Mouse (Mus musculus) embryo, embryonic 10.5 days (tissue): Measurements from ENCODE around the gene Nod2.
A peak's percentile ranks its signal among the peaks of the same experiment; 100 is the strongest.

Source experiments
- DNase-seq: peaks from one replicate; pipeline ENCODE4 v3.0.0-alpha.2; 2015; ENCODE audit warnings: low spot score

Gene Nod2

DNA sequence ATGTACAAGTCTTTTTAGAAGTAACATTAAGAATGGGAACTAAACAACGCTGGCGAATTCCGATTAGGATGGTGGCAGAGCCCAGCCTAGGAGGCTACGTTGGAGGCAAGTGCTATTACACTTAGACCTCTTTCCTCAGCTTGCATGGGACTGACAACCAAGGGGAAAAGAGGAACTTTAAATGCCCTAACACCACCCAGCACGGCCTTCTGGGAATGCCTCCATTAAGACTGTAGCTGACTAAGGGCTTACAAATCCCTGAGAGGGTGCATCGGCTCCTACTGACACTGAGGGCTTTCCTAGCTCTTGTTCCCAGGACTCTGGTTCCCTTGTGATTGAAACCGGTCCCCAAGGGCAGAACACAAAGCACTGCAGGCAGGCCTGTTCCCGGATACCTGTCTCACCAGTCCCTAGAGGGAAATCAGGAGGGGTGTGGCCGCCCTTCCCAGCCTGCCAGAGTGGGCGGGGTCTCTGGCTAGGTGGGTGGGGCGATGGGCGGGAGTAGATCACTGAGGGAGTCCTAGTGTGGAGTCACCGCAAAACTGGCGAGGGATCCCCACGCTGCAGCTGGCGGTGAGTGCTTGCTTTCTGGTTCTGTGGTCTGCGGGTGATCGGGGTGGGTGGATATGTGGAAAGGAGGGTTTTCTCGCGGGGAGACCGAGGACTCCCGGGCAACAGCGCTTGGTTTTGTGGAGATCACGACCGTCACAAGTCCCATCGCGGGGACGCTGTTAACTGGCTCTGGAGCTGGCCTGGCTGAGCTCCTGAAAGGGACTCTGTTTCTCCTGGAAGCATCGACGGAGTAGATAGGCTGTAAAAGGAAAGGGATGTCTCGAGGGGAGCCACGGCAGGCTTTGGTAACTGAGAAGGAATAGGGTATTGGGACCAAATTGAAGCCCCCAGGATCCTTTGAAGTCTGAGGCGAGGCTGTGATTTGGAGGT lies at the start of gene Nod2:
Gene Nod2, plus strand, starts transcription at position 479 of the 942 bp plus-strand sequence.
- DNase-seq, result peak; percentile 80

DNA sequence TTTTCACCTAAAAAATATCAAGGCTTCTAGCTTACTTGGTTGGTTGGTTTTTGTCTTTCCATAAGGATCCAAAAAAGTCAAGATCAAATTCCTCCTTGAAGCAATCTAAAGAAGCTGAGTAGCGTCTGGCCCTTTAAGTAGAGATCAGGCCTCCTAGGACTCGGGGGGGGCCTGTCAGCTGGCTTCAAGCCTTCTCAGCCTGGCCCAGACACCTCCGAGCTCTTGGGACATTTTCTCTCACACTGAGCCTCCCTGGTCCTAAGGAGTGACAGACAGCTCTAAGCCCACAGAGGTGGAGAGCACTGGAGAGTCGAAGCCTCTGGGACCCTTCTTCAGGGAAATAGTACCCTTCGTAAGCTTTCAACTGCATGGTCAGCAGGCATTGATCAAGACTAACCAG lies 48.5 kb upstream of the Nod2 start:
- DNase-seq, result no peak

DNA sequence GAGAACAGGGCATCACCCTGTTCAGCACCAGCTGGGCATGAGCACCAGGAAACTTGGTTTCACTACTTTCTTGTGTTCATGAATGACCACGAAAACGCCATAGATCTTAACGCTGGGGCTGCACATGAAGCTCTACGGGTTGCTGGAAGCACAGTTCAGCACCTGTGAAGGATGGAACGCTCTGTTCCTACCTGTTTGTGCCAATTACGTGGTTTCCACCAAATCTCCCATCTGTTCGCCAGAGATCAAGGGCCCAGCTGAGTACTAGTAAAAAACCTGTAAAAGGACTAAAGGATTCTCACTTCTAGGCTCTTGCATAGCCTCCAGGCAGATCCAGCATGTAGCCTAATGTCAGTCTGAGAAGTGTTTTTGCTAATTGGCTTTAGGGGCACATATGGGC lies 47.6 kb upstream of the Nod2 start:
- DNase-seq, result no peak

GRCm38 (mm10) chr8:88603446-88603989 lies 43.6 kb upstream of the Nod2 start:
- DNase-seq, result peak; percentile 51

DNA sequence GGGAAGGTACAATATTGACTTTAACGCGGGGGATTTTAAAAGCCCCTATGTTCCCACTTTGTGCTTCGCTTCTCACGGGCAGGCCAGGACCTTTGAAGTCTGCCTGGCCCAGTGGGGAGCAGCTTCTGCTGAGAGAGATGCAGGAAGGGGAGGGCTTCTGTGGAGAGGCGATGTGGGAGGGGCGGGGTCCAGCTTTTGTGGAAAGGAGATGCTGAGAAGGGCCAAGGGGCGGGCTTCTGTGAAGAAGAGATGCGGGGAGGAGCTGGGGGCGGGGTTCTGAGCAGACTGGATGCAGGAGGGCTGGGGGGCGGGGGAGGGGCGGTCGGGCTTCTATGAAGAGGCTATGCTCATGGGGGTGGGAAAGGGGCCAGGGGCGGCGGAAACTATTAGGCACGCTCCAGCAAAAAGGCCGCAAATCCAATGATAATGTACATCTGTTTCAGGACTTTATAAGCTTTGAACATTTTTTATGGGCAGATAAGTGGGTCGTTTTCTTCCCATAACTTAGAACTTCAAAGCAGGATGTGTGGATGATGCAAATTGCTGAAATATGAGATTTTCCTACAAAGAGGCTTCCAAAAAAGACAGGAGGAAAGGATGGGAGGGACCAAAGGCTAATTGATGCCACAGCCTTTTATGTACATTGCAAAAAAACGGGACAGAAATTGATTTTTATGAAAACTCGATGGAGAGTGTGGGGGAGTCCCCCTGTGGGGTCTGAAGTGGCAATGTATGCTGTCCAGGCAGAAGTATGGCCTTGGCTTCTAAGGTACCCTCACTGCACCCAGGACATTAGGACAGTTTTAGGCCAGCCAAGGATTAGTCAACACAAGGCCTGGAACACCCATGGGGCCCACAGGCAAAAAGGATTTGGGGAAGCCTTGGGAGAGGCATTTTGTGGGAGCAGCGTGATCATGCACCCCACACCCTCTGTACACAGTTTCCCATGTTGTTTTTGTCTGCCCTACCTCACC lies 42.8 kb upstream of the Nod2 start:
- DNase-seq, result peak; percentile 98

DNA sequence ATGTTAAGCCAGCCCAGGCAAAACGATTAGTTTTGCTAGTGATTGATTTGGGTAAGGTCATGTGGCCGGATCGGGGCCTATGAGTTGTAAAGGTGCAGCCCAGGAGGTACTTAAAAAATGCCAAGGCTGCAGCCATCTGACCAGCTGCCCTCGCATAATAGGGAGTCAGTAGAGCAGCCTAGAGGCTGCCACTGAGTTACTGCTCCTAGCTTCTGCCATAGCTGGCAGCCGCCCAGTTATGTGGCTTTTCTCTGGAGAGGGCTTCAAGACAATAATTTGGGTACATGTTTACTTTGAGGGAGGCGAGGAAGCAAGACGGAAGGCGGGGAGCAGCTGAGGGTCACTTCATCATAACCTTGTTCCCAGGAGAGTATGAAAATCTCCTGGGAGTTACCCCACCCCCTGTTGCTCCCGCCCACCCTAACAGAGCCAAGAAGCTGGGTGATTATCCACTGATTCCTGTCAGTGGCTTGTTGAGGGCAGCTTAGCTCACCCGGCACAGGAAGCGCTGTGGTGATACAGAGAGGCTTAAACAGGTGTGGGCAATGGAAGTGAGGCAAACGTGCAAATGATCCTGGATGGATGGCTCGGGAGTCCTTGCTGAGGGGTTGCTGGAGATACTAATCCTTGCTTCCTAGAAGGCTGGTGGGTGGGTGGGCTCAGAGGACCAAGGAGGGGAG lies 41.6 kb upstream of the Nod2 start:
- DNase-seq, result peak; percentile 57

- DNase-seq, result no peak
Observed at GRCm38 (mm10) chr8:88609036-88609435, 38.1 kb upstream of the Nod2 start.

- DNase-seq, result no peak
Observed at GRCm38 (mm10) chr8:88610271-88610670, 36.8 kb upstream of the Nod2 start.

GRCm38 (mm10) chr8:88614981-88615380 lies 32.1 kb upstream of the Nod2 start:
- no peak for DNase-seq

DNA sequence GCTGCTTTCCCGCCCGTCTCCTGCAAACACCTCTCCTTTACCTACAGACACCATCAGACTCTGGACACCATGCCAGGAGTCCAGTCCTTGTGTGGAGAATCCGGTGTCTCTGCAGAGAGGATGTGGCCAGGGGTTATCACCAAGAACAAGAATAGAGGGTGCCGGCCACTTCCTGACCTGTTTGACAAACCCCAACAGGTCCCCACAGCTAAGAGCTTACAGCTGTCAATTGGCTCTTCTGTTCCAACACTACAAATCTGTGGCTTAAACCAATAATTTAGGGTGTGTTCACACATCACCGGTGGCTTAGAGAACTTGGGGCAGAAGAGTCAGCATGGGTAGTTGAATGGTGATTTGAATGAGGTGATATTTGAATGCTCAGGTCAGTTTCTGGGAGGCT lies 28.5 kb upstream of the Nod2 start:
- DNase-seq, result no peak

- DNase-seq, result no peak
Observed at GRCm38 (mm10) chr8:88619513-88619912, 27.6 kb upstream of the Nod2 start.

GRCm38 (mm10) chr8:88620931-88621330 lies 26.2 kb upstream of the Nod2 start:
- DNase-seq, result no peak

- DNase-seq, result peak; percentile 88
Observed at GRCm38 (mm10) chr8:88621408-88621807, 25.7 kb upstream of the Nod2 start.

GRCm38 (mm10) chr8:88623351-88623750 lies 23.8 kb upstream of the Nod2 start:
- DNase-seq, result no peak

- no peak for DNase-seq
Observed at GRCm38 (mm10) chr8:88624276-88624675, 22.8 kb upstream of the Nod2 start.

DNA sequence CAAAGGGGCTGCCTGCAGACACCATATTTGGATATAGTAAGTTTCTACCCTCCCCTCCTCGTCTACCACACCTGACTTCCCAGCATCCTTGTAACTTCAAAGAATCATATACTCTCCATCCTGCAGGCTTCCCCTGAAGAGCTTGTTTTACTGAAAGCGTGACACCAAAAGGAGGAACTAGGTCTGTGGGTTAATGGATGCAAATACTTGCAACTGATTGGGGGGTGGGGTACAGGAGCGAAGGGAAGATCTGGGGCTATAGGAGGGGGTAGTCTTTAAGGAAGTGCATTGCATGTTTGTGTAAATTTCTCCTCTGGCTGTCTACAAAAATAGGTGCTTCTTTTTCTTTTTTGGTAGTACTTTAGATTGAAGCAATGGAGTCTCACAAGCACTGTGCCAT lies 20.7 kb upstream of the Nod2 start:
- DNase-seq, result no peak

- DNase-seq, result no peak
Observed at GRCm38 (mm10) chr8:88626940-88627264, 20.2 kb upstream of the Nod2 start.

DNA sequence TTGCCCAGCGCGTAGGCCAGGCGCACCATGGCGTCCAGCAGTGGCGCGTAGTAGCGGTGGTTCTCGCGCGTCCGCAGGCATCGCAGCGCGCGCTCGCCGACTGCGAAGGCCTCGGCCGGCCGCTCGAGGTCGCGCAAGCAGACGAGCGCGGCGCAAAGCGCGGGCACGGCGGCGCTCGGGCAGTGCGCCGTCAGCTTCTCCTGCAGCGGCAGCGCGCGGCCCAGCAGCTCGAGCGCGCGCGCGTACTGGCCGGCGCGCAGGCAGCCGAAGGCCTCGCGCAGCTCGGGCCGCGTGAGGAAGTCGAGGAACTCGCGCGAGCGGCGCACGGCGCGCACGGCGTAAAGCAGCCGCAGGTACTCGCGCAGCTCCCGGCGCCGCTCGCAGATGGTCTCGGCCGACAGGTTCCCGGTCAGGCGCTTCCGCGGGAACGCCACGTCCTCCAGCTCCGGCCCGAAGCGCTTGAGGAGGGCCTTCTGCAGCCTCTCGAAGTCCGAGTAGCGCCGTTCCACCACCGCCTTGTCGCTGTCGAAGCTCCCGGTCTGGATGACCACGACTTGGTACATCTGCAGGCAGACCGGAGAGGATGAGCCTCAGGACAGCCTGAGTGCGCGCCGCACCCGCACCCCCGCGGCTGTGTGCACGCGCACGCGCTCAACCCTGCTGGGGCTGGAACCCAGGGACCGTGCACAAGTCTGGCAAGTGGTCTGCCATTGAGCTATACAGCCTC lies 19.7 kb upstream of the Nod2 start:
- DNase-seq, result peak; percentile 90

DNA sequence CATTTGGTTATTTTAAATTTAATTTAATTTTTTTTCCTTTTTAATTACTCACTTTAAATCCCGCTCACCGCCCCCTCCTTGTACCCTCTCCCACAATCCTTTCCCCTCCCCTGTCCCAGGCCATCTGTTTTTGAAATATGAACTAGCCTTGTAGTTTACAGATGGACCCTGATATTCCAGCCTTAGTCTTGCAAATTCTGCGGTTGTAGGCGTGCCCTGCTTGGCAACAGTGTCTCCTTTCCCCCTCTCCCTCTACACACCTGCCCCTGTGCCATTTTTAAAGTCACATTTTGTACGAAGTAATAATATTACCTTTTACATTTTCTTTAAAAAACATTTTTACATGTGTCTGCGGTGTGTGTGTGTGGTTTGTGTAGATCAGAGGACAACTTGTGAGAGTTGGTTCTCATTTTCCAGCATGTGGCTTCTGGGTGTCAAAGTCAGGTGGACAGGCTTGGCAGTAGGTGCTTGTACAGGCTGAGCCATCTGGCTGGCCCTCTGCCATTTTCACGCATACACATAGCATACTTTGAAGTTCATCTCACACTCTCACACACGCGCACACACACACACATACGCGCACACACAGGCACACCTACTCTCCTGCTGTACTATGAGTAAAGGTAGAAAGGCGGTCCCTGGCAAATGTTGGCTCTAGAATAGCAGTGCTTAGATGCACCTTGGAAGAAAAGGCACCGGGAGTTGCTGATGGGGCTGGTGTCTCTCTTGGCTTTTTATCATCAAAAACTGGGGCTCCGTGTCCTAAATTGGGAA lies 18.9 kb upstream of the Nod2 start:
- DNase-seq, result peak; percentile 34

DNA sequence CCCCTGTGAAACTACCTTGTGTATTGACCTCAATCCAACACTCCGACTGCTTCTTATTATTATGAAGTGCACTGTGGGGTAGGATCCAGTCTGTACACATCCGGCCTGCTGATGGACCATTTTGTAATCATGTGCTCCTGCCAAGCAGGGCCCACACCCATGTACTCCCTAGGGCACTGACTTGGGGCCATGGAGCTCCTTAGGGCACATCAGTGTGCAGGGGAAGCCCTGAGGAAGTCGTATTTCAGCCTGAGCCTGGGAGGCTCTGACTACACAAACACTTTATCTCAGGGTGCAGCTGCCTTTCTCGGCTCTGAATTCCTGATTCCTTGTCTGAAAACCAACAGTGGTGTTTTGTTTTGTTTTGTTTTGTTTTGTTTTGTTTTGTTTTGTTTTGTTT lies 16.9 kb upstream of the Nod2 start:
- DNase-seq, result no peak
